Mouse (Mus musculus): Measurements from ENCODE around the gene Fmc1. TPM values are rescaled to one million over a fixed set of nuclear protein-coding genes. Genes with fewer than 3 reads are reported as not detected.
"Not testable (repeated sequence)": the region's sequence is repeated elsewhere in the genome, so short reads cannot be mapped to it uniquely, and the experiment has no call there.

Fmc1 gene
- polyA plus RNA-seq, 1 experiment from 2014 or later: 227 TPM

DNA sequence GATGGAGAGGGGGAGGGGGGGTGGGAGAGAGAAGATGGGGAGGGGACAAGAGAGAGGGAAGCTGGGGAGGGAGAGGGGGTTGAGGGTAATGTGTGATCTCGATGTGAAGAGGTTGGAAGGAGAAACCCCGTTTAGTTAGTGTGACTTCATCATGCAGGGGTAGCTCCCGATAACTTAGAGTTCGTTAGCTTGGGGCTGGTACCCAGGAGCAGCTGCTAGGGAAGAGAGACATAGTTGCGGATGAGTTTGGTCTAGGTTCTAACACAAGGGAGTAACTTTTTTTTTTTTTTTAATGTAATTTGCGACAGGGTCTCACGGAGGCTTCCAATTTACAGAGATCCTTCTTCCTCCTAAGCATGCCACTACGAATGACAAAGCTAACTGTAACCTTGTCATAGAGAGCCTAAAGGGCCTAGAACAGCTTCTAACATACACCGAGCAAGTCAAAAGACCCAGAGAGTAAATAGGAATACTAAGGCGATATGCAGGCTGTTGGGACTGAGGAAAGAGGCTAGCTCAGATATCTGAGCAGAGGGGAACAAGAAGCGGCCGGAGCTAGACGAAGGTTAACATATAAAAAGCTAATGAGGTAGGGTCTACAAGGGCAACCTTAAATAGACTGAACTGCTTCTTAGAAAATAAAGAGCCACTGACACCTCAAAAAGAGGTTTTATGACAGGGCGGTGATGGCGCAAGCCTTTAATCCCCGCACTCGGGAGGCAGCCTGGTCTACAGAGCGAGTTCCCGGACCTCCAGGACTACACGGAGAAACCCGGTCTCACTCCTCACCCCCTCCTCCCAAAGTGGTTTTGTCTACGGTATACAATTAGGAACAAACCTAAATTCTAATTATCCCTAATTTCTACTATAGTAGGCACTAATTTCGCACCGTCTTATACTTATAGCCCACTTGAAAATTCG, 542 bp upstream of the Fmc1 start:
- H3K4me3 ChIP-seq (ENCODE audit: low read depth, low read length): peak overlapping the region; percentile 79
- no peaks in the 10 kb centered on the region for H3K9me3 ChIP-seq (ENCODE audit: control insufficient read depth, low read length)
- peak overlapping the region; percentile 86 for H3K4me2 ChIP-seq (ENCODE audit: low read depth, low read length)
- H3K36me3 ChIP-seq (ENCODE audit: control insufficient read depth, insufficient read depth, low read length): no peaks in the 10 kb centered on the region
- H3K27ac ChIP-seq (ENCODE audit: low read depth, low read length): peak overlapping the region; percentile 98
- peak overlapping the region; percentile 63 for H3K9ac ChIP-seq (replicated peaks; ENCODE audit: low read depth, low read length)
- ATAC-seq (ENCODE audit: low read depth): peak; percentile 41
- 4% methylated on average over 25 of the region's 25 CpGs for WGBS
- no peaks in the 10 kb centered on the region for H3K4me1 ChIP-seq (ENCODE audit: control insufficient read depth, insufficient read depth, low read length)
- H3K27me3 ChIP-seq (ENCODE audit: control insufficient read depth, insufficient read depth, low read length): no peaks in the 10 kb centered on the region

DNA sequence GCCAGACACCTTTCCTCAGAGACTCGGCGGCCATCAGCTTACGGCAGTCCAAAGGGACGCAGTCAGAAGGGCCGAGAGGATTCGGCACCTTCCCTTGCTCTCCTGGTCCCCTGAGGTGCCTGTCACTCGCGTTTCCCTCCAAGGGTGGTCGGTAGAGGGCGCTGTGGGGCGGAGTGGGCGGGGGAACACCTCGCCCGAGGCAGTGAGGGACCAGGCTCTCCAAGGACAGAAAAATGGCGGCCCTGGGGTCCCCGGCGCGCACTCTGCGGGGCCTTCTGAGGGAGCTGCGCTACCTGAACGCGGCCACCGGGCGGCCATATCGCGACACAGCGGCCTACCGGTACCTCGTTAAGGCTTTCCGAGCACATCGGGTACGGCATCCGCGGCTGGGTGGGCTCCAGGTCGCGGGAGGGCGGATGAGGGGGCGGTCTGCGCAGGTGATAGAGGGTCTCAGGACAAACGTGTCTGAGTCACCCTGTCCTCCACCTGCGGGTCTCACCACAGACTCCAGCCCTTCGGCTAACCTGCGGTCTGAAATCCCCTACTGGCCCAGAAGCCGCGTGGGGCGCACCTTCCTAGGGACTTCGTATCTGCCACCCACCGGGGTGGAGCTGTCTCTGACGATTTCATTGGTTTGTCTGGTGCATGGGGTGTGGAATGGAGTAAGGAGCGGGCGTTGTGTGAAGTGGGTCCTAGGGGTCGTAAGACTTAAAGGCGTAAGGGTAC, 1.5 kb downstream of the Fmc1 start:
- WGBS: under 1% methylated on average over 53 of the region's 53 CpGs
- peak overlapping the region; percentile 92 for H3K9ac ChIP-seq (replicated peaks; ENCODE audit: low read depth, low read length)
- H3K4me2 ChIP-seq (ENCODE audit: low read depth, low read length): peak overlapping the region; percentile 49

DNA sequence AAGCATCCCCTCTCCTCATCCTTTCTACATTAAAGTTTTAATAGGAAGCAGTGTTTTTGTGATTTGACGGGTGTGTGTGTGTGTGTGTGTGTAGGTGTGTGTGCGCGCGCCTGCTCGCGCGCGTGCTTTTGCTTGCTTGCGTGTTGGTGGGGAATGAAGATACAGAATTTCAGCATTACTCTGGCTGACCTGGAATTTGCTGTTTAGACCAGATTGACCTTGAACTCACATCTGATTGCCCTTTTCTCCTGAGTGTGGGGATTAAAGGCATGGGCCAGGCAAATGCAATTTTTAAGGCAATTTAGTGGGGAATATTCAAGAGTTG, 2.0 kb downstream of the Fmc1 start:
- Histone ChIP-seq H3K27ac (ENCODE audit: low read depth, low read length) (peak overlapping the region; percentile 98), H3K36me3 (ENCODE audit: control insufficient read depth, insufficient read depth, low read length) (no peaks in the 10 kb centered on the region), H3K9me3 (ENCODE audit: control insufficient read depth, low read length) (no peaks in the 10 kb centered on the region), H3K9ac (replicated peaks; ENCODE audit: low read depth, low read length) (peak overlapping the region; percentile 92), H3K4me1 (ENCODE audit: control insufficient read depth, insufficient read depth, low read length) (no peaks in the 10 kb centered on the region), H3K4me2 (ENCODE audit: low read depth, low read length) (peak overlapping the region; percentile 49), H3K4me3 (ENCODE audit: low read depth, low read length) (peak overlapping the region; percentile 79), H3K27me3 (ENCODE audit: control insufficient read depth, insufficient read depth, low read length) (no peaks in the 10 kb centered on the region)
- WGBS: 2% methylated on average over 9 of the region's 9 CpGs
- ATAC-seq (ENCODE audit: low read depth): no peak

More for the DNA sequence above, 1.5 kb downstream of the Fmc1 start:
- Histone ChIP-seq H3K27ac (ENCODE audit: low read depth, low read length) (peak overlapping the region; percentile 98), H3K4me1 (ENCODE audit: control insufficient read depth, insufficient read depth, low read length) (no peaks in the 10 kb centered on the region), H3K27me3 (ENCODE audit: control insufficient read depth, insufficient read depth, low read length) (no peaks in the 10 kb centered on the region), H3K4me3 (ENCODE audit: low read depth, low read length) (peak overlapping the region; percentile 79), H3K9me3 (ENCODE audit: control insufficient read depth, low read length) (no peaks in the 10 kb centered on the region), H3K36me3 (ENCODE audit: control insufficient read depth, insufficient read depth, low read length) (no peaks in the 10 kb centered on the region)
- ATAC-seq (ENCODE audit: low read depth): peak; percentile 70

DNA sequence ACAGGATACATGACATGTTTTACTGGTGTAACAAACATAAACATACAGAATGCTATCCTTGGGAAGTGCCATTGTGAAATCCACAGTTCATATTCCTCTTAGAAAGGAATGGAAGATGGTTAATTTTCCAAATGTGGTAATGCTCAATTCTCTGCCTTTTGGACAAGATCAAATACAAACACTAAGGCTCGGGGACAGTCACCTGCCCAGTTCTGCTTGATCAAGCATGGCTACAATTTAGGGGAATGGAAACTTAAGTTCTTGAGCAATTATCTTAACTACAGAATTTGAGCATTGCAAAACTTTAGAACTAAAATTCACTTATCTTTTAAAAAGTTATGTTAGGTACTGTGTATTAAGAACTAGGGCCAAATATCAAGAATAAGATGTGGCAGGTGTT, 2.5 kb downstream of the Fmc1 start:
- Histone ChIP-seq H3K27ac (ENCODE audit: low read depth, low read length) (no peak overlapping the region), H3K9ac (replicated peaks; ENCODE audit: low read depth, low read length) (no peak overlapping the region), H3K4me1 (ENCODE audit: control insufficient read depth, insufficient read depth, low read length) (no peaks in the 10 kb centered on the region), H3K4me3 (ENCODE audit: low read depth, low read length) (peak overlapping the region; percentile 79), H3K36me3 (ENCODE audit: control insufficient read depth, insufficient read depth, low read length) (no peaks in the 10 kb centered on the region), H3K4me2 (ENCODE audit: low read depth, low read length) (peak overlapping the region; percentile 49), H3K27me3 (ENCODE audit: control insufficient read depth, insufficient read depth, low read length) (no peaks in the 10 kb centered on the region), H3K9me3 (ENCODE audit: control insufficient read depth, low read length) (no peaks in the 10 kb centered on the region)
- 80% methylated on average over 1 of the region's 1 CpGs for WGBS
- no peak for ATAC-seq (ENCODE audit: low read depth)

DNA sequence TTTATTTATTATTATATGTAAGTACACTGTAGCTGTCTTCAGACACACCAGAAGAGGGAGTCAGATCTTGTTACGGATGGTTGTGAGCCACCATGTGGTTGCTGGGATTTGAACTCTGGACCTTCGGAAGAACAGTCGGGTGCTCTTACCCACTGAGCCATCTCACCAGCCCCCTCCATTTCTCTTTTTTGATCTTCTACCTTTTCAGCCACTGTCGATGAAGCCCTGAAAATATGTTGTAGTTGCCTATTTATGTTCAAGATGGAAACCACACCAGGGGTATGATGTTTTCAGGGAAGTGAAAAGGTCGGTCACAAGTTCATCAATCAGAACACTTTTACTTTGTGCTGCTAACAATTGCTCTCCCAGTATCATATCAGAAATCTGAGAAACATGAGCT, 10.8 kb downstream of the Fmc1 start:
- H3K4me2 ChIP-seq (ENCODE audit: low read depth, low read length); H3K27me3 ChIP-seq (ENCODE audit: control insufficient read depth, insufficient read depth, low read length); H3K27ac ChIP-seq (ENCODE audit: low read depth, low read length); H3K4me1 ChIP-seq (ENCODE audit: control insufficient read depth, insufficient read depth, low read length); H3K4me3 ChIP-seq (ENCODE audit: low read depth, low read length); H3K9me3 ChIP-seq (ENCODE audit: control insufficient read depth, low read length); H3K36me3 ChIP-seq (ENCODE audit: control insufficient read depth, insufficient read depth, low read length); ATAC-seq (ENCODE audit: low read depth); H3K9ac ChIP-seq (replicated peaks; ENCODE audit: low read depth, low read length): not testable (repeated sequence)
- 88% methylated on average over 3 of the region's 5 CpGs for WGBS

DNA sequence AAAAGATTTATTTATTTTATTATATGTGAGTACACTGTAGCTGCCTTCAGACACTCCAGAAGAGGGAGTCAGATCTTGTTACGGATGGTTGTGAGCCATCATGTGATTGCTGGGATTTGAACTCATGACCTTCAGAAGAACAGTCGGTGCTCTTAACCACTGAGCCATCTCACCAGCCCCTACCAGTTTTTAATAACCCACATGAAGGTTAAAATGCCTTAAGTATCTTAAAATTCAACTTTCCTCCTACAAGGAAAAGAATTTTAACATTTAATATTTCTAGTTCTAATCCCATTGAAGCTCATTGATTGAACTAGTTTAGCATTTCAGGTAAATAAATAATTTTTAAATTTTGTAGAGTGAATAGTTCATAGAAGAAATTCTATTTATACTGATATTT, 13.7 kb downstream of the Fmc1 start:
- H3K27me3 ChIP-seq (ENCODE audit: control insufficient read depth, insufficient read depth, low read length); H3K9me3 ChIP-seq (ENCODE audit: control insufficient read depth, low read length); H3K27ac ChIP-seq (ENCODE audit: low read depth, low read length); H3K36me3 ChIP-seq (ENCODE audit: control insufficient read depth, insufficient read depth, low read length); ATAC-seq (ENCODE audit: low read depth); H3K4me2 ChIP-seq (ENCODE audit: low read depth, low read length); H3K4me3 ChIP-seq (ENCODE audit: low read depth, low read length); H3K4me1 ChIP-seq (ENCODE audit: control insufficient read depth, insufficient read depth, low read length); H3K9ac ChIP-seq (replicated peaks; ENCODE audit: low read depth, low read length): not testable (repeated sequence)
- WGBS: 92% methylated on average over 2 of the region's 2 CpGs

DNA sequence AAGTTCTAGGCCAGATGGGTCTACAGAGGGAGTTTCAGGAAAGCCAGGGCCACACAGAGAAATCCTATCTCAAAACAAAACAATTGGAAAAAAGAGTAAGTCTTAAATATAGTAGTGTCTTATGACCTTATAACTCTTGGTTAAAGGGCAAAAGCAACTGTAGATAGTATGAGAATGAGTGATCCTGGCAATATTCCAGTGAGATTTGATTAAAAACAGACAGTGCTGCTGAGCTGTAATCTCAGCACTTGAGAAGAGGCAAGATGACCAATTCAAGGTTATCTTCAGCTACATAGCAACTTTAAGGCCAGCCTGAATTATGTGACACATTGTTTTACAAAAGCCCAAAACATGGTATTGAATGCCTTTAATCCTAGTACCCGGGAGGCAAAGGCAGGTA, 14.4 kb downstream of the Fmc1 start:
- WGBS: 97% methylated on average over 1 of the region's 1 CpGs
- H3K27me3 ChIP-seq (ENCODE audit: control insufficient read depth, insufficient read depth, low read length): no peaks in the 10 kb centered on the region
- no peak overlapping the region for H3K27ac ChIP-seq (ENCODE audit: low read depth, low read length)
- ATAC-seq (ENCODE audit: low read depth): no peak
- no peak overlapping the region for H3K4me3 ChIP-seq (ENCODE audit: low read depth, low read length)
- H3K9ac ChIP-seq (replicated peaks; ENCODE audit: low read depth, low read length): no peak overlapping the region
- H3K36me3 ChIP-seq (ENCODE audit: control insufficient read depth, insufficient read depth, low read length): no peaks in the 10 kb centered on the region
- H3K4me1 ChIP-seq (ENCODE audit: control insufficient read depth, insufficient read depth, low read length): no peaks in the 10 kb centered on the region
- H3K9me3 ChIP-seq (ENCODE audit: control insufficient read depth, low read length): no peaks in the 10 kb centered on the region
- no peak overlapping the region for H3K4me2 ChIP-seq (ENCODE audit: low read depth, low read length)

DNA sequence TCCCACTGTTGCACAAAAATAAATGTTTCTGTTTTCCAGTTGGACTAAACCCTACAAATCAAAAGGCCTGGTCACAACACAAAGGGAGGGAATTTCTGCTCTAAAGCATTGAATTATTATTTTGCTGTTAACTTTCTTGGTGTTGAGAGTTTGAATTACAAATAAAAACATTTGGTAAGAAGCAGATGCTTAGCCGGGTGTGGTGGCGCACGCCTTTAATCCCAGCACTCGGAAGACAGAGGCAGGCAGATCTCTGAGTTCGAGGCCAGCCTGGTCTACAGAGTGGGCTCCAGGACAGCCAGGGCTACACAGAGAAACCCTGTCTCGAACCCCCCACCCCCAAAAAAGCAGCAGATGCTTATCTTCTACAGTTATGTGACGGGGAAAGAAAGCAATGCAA, 15.3 kb downstream of the Fmc1 start:
- 96% methylated on average over 7 of the region's 7 CpGs for WGBS
- H3K27me3 ChIP-seq (ENCODE audit: control insufficient read depth, insufficient read depth, low read length); H3K4me3 ChIP-seq (ENCODE audit: low read depth, low read length); H3K27ac ChIP-seq (ENCODE audit: low read depth, low read length); H3K4me1 ChIP-seq (ENCODE audit: control insufficient read depth, insufficient read depth, low read length); H3K9ac ChIP-seq (replicated peaks; ENCODE audit: low read depth, low read length); ATAC-seq (ENCODE audit: low read depth); H3K4me2 ChIP-seq (ENCODE audit: low read depth, low read length); H3K36me3 ChIP-seq (ENCODE audit: control insufficient read depth, insufficient read depth, low read length); H3K9me3 ChIP-seq (ENCODE audit: control insufficient read depth, low read length): not testable (repeated sequence)

DNA sequence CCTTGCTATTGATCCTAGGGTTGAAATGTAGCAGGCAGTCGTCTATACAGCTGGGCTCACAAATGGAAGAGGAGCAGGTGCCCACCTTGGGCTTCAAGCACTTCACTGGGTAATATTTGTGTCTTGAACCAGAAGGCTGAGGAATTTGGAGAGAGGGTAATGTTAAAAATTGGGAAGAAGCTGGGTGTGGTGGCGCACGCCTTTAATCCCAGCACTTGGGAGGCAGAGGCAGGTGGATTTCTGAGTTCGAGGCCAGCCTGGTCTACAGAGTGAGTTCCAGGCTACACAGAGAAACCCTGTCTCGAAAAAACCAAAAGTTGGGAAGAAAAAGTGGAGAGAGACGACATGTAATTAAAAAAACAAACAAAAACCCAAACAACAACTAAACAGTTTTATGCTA, 16.5 kb downstream of the Fmc1 start:
- WGBS: 78% methylated on average over 6 of the region's 6 CpGs
- not testable (repeated sequence) for H3K27me3 ChIP-seq (ENCODE audit: control insufficient read depth, insufficient read depth, low read length); H3K36me3 ChIP-seq (ENCODE audit: control insufficient read depth, insufficient read depth, low read length); ATAC-seq (ENCODE audit: low read depth); H3K9me3 ChIP-seq (ENCODE audit: control insufficient read depth, low read length); H3K27ac ChIP-seq (ENCODE audit: low read depth, low read length); H3K4me3 ChIP-seq (ENCODE audit: low read depth, low read length); H3K4me1 ChIP-seq (ENCODE audit: control insufficient read depth, insufficient read depth, low read length)
- peak overlapping the region; percentile 74; the same call in 1 of the 2 replicates for H3K4me2 ChIP-seq (ENCODE audit: low read depth, low read length)
- H3K9ac ChIP-seq (replicated peaks; ENCODE audit: low read depth, low read length): peak overlapping the region; percentile 66; the same call in 1 of the 2 replicates

Data from neural tube, embryonic 14.5 days (tissue).